Mouse (Mus musculus): Measurements from ENCODE around the gene Lztfl1. TPM values are rescaled to one million over a fixed set of nuclear protein-coding genes. Genes with fewer than 3 reads are reported as not detected.

The Lztfl1 gene
- polyA plus RNA-seq (2017; shearing (Covaris generic)): 10 to 100 TPM; 29.5 to 34.1 TPM

GRCm38 (mm10) chr9:123717186-123718008 is at the start of gene Lztfl1:
Gene Lztfl1, minus strand, starts transcription at chr9:123717697.

DNA sequence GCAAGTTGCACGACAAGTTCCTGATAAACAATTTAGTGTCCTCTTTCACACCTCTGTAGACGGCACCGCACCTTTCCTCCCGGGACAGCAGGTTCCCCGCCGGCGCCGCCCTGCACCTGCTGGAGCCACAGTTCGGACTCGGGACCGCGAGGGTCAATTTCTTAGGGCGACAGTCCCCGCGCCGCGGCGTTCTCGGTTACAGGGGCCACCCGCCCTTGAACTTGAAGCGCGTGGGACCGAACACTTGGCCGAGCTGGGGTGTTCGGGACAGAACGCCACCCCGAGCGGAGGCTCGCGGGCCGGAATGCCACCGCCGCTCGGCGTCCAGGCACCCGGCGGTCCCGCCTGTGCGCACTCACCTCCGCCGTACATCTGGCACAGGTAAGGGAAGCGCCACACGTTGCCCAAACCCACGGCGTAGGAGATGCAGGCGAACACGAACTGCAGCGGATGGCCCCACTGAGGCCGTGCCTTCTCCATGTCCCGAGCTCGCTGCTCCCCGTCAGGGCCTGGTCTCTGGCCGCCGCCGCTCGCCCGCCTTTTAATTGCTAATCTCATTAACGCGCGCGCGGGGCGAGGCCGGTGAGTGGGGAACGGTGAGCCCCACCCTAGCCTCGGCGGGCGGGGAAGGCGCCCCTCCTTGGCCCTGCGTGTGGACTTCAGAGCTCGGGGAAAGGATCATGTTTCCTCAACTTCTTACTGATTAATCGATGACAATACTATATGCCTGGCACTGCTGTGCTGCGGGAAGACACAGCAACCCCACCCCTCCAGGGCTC is 39.0 kb downstream of the Lztfl1 start, which contains the start of the genes Ccr9 and Slc6a20a:
Gene Ccr9 (plus strand): TSS at position 113 of the 779 bp plus-strand sequence.
Gene Slc6a20a (minus strand): TSS at position 559 of the 779 bp plus-strand sequence.

Other genes with a start within 250 kb of the Lztfl1 start
- 10 to 100 TPM; 70.8 to 72.7 TPM for gene Limd1, start 239.0 kb downstream of the Lztfl1 start, polyA plus RNA-seq (2017; shearing (Covaris generic))
- gene Sacm1l, start 187.9 kb downstream of the Lztfl1 start, polyA plus RNA-seq (2017; shearing (Covaris generic)): 10 to 100 TPM; 68.8 to 83.5 TPM
- 1 to 10 TPM in 1 of 2 experiments, under 1 TPM in 1; 0.30 to 1.1 TPM for gene Slc6a20b, start 85.1 kb downstream of the Lztfl1 start, polyA plus RNA-seq (2017; shearing (Covaris generic))
- gene Ccr9, start 39.3 kb downstream of the Lztfl1 start, polyA plus RNA-seq (2017; shearing (Covaris generic)): 1 to 10 TPM; 2.0 to 3.7 TPM
- under 1 TPM in 1 of 2 experiments, not detected in 1; 0.54 TPM for gene Slc6a20a, start 38.8 kb downstream of the Lztfl1 start, polyA plus RNA-seq (2017; shearing (Covaris generic))
- gene Cxcr6, start 88.8 kb upstream of the Lztfl1 start, polyA plus RNA-seq (2017; shearing (Covaris generic)): 100 to 1,000 TPM in 1 of 2 experiments, 10 to 100 TPM in 1; 18.8 to 288 TPM
- gene Fyco1, start 134.2 kb upstream of the Lztfl1 start, polyA plus RNA-seq (2017; shearing (Covaris generic)): 10 to 100 TPM; 37.2 to 44.6 TPM
- gene Xcr1, start 144.3 kb upstream of the Lztfl1 start, polyA plus RNA-seq (2017; shearing (Covaris generic)): 1 to 10 TPM in 1 of 2 experiments, under 1 TPM in 1; 0.24 to 2.7 TPM